Mouse (Mus musculus) frontal cortex, adult 2 months (tissue): ENCODE data around the gene Stmn1. TPM values are rescaled to one million over a fixed set of nuclear protein-coding genes. Genes with fewer than 3 reads are reported as not detected.

Experiments used
- DNase-seq, 2 experiments: peaks; one replicate each; pipeline ENCODE4 v3.0.0; 2022; ENCODE audit warnings: low spot score in 1 of 2; ENCODE audit errors: extremely low spot score in 1 of 2
- polyA plus RNA-seq: library from polyadenylated mRNA; depleted of rRNA; stranded (reverse); fragments of >200 nt; gene quantifications from 2 replicates; pipeline ENCODE4 v1.2.3, GENCODE M21; 2012; rRNA removed

The Stmn1 gene
- polyA plus RNA-seq, result 976 and 1,019 TPM in 2 replicates

DNA sequence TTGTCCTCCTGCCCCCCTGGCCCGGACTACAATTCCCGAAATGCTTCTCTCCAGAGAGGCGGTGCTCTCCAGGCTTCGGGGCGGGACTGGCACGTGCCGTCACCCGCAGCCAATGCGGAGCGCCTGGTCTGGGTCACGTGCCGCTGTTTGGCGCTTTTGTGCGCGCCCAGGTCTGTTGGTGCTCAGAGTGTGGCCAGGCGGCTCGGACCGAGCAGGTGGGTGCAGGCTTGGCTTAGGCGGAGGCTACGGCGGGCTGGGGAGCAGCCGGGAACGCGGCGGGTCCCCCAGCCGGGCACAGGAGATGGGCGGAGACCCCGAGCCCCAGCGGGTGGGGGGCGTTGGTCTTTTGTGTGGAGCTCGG is at the start of gene Stmn1:
Gene Stmn1 (plus strand): TSS at position 106 of the 361 bp plus-strand sequence.
- DNase-seq, result peak; percentile 90 to 95

- DNase-seq, result no peak
These were observed 46.1 kb upstream of the Stmn1 start for GRCm38 (mm10) chr4:134421971-134422370.

DNA sequence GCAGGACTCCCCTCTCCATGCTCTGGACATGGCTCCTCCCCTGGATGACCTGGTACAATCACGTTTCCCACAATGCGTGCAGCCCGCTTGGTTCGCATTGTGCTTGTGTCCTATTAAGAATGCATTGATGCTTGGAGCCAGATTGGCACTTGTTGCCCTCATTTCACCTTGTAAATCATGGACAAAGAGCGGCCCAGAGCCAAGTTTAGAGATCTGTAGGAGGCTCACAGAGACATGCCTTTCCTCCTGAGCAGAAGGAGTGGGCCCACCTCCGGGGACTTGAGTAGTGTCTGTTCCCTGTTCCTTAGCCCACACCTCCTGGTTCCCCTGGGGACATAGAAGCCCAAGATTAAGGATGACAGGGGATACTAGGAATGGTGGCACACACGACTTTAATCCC is 44.2 kb upstream of the Stmn1 start:
- DNase-seq, result no peak

DNA sequence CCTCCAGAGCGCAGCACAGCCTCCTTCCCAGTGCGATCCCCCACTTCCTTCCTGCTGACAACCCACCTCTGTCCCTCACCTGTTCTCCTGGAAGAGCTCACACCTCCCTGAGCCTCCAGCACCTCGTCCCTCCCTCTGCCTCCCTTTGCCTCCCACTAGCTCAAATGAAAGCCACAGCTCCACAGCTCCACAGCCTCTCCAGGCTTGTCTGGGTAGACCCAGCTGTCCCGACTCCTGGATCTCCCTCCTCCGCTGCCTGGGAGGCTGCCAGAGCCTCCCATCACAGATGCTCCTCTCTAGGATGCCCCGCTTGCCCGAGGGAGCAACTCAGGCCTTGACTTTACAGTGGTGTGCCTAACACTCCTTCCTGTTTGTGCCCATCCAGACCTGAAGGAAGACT is 43.0 kb upstream of the Stmn1 start:
- DNase-seq, result peak in 1 of 2 experiments; percentile 62

GRCm38 (mm10) chr4:134430381-134431004 is 37.6 kb upstream of the Stmn1 start:
- peak; percentile 96 for DNase-seq

DNA sequence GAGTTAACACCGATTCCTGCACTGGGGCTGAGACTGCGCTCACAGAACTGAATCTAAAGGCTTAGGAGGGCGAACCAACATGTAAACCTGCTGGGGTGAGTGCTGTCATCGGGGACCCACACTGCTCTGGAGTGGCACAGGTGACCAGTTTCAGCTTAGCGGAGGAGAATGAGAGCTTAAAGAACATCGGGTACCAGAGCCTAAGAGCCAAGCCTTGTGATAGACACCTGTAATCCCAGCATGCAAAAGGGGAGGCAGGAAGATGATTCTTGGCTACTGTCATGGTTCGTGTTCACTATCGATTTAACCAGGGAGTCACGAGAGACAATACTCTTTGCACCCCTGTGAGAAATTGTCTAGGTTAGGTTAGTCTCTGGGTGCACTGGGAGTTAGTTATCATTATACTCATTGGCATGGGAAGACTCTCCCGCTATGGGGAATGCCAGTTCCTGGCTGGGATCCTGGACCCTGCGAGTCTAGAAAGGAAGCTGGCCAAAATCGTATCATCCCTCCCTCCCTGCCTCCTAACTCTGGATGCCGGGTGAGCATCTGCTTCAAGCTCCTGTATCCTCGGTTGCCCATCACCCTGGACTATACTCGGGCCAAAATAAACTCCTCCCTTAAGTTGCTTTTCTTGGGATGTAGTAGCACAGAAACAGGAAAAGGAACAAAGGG is 35.3 kb upstream of the Stmn1 start:
- DNase-seq, result no peak

DNA sequence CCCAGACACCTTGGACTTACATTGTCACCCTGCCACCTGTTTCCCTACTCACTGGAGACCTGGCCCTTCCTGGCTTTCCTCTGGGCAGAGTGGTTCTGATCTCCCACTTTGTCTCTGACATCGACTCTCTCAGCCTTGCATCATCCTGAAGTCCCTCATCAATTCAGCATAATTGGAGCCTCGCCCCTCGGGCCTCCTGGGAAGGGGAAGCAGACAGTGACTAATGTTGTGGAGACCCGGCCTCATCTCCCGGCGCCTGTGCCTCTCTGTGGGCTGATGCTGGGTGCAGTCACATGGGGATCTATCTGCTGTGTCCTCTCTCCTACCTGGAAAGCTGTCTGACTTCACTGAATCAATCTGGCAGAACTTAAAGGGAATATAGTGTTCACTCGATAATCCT is 31.9 kb upstream of the Stmn1 start:
- DNase-seq, result no peak

DNA sequence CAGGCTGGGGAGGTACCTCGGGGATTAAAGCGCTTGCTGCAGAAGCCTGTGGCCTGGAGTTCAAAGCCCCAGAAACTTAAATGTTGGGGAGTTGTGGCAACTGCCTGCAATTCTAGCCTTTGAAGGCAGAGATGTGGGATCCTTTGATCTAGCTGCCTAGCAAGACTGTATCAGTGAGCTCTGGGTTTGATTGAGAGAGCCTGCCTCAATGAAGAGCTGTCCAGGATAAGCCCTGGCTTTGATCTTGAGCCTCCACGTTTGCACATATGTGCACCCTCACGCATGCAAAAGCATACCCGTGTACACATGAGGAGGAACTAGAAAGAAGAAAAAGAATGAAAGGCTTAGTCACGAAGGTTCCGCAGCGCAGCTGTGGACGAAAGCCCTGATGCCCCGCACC is 31.5 kb upstream of the Stmn1 start:
- DNase-seq, result no peak

DNA sequence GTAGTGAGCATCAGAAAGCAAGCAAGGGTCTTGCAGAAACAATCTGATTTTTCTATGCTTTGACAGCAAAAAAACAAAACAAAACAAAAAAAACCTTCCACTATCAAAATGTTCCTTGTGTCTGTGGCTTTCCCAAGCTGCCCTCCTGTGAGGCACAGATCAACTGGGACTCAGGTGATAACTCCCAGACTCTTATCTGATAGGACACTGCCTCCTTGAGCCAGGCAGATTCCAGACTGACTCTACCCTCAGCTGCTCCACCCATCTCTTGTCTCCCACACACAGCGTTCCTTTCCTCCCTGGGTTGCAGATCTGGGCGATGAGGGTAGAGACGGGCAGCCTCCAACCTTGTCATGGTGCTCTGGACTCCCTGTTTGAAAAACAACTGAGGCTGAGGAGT is 29.0 kb upstream of the Stmn1 start:
- no peak for DNase-seq

DNA sequence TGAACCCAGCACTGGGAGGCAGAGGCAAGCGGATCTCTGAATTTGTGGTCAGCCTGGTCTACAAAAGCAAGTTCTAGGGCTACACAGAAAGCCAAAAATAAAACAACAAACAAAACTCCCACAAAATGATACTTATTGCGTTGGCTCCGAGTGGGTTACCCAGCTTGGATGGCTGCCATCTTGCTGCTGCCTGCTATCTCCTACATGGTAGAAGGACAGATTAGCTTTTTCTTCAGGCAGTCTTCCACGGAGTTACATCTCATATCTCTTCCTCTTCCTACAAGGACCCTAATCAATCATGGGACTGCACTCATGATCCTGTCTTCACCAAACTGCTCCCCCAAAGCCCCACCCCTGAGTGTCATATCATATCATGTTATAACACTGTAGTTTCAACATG is 28.2 kb upstream of the Stmn1 start:
- DNase-seq, result no peak

DNA sequence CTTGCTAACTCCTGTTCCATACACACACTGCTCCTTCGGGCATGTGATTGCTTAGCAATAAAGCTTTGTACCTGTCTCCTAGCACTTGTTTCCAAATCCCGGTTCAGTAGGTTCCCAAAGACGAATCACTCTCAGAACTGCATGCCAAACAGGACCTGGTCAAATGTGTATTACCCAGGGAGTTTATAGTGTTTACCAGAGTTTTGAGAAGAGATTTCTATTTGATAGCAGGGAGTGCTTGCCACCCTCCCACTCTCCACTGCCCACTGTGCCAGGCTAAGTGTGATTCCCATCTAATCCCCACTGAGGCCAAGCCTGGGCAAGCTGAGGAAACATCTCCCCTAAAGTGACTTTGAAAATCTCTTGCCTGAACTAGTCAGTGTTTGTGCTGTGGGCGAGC is 25.9 kb upstream of the Stmn1 start:
- DNase-seq, result no peak

GRCm38 (mm10) chr4:134443589-134443988 is 24.5 kb upstream of the Stmn1 start:
- no peak for DNase-seq

DNA sequence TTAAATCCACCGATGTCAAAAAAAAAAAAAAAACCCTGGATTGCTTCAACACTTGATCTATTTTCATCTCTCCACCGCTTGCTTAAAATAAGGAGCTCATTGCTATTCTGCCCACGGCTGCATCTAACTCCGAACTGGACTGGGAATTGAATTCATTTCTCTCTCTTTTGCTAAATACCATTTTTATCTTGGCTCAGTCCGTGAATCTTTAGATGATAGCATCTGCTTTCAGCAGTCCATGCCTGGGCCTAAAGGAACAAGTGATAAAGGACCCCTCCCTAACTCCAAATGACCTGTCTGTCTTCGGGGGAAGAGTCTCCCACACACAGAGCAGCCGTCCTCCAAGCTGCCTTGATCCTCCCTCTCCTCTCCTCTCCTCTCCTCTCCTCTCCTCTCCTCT is 23.2 kb upstream of the Stmn1 start:
- DNase-seq, result peak; percentile 80 to 83

DNA sequence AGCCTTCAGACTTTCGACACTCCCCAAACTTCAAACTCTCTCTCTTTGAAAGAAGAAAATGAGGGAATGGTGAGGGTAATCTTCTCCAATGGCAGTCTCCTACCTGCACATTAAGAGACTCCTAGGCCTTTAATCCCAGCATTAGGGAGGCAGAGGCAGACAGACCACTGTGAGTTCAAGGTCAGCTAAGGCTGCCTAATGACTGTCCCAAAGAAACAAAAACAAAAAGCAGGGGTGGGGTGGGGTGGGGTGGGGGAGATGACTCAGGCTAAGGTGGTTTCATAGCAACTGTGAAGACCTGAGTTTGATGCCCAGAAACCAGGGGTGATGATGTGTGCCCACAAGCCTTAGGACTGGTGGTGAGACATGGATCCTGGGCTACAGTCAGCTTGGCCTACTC is 22.6 kb upstream of the Stmn1 start:
- DNase-seq, result no peak

DNA sequence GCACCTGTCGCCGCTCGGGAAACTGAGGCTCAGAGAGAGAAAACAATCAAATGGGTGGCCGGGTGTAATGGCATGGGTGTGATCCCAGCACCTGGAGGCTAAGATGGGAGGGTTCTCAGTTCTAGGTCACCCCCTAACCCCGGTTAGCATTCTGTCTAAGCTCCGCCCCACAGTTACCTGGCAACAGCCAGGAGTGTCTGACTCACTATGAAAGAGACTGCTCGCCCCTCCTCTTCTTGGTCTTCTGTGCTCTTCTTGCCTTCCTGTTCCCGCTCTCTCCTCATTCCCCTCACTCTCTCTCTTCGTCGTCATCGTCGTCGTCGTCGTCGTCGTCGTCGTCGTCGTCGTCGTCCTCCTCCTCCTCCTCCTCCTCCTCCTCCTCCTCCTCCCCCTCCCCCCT is 20.2 kb upstream of the Stmn1 start:
- DNase-seq, result no peak

GRCm38 (mm10) chr4:134449595-134450391 is 18.3 kb upstream of the Stmn1 start:
- DNase-seq, result no peak

DNA sequence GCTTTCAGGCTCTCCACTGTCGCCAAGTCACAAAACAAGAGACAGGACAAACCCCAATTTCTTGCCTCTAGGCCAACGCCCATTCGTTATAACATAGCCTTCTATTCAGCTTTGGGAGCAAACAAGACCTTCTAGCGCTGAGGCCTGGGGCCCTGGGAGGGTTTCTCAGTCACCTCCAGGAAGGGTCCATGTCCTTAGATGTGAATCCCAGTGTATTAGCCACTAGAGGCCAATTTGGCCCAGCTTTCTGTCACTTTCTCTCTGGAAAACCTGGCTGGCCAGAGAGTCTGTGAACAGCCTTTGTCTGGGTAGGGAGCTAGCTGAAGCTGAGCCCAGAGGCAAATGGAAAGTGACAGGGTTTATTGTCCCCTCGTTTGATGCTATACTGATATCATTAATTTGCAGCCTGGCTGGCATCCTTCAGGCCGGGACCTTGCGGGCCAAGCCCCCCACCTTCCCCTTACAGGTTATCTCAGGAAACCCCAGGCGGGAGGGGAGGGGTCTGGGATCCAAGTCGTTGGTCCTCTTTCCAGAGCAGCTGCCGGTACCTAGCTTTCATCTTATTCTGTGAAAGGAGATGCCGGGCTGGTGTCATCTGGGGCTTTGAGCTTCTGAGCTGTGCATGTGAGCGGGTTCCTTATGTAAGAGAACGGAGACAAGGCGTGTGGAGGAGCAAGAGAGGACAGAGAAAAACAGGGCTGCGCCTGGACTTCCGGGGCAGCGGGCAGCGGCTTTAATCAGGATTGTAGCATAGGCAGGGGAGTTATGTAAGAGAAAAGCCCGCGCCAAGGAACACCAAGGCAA is 17.5 kb upstream of the Stmn1 start:
- DNase-seq, result peak in 1 of 2 experiments; percentile 76

- DNase-seq, result no peak
These were observed 16.6 kb upstream of the Stmn1 start for GRCm38 (mm10) chr4:134451484-134451883.

- DNase-seq, result no peak
These were observed 14.3 kb upstream of the Stmn1 start for GRCm38 (mm10) chr4:134453619-134454400.

- DNase-seq, result no peak
These were observed 12.8 kb upstream of the Stmn1 start for GRCm38 (mm10) chr4:134455310-134455709.
